Mouse (Mus musculus) midbrain, embryonic 16.5 days (tissue): ENCODE measurements around the gene E130309D02Rik. TPM values are rescaled to one million over a fixed set of nuclear protein-coding genes. Genes with fewer than 3 reads are reported as not detected.

Experiments used
- ATAC-seq: fragments of 200-750 bp; cut with Nextera tagmentation; 2 replicates; pipeline ENCODE4 v1.8.0; 2017; ENCODE audit warnings: moderate TSS enrichment
- H3K27ac ChIP-seq: fragments of 300-500 bp; sonication (generic); 2 replicates; pipeline ENCODE4 v1.5.1; 2014; ENCODE audit warnings: mild to moderate bottlenecking, low read length, mixed read lengths
- H3K27me3 ChIP-seq: fragments of 300-500 bp; sonication (generic); 2 replicates; pipeline ENCODE4 v1.6.1; 2014; ENCODE audit warnings: low read depth, low read length, mixed read lengths; ENCODE audit not compliant: control insufficient read depth, insufficient read depth
- H3K36me3 ChIP-seq: fragments of 300-500 bp; sonication (generic); 2 replicates; pipeline ENCODE4 v1.6.1; 2014; ENCODE audit warnings: mild to moderate bottlenecking, low read length, moderate library complexity, mixed read lengths; ENCODE audit not compliant: control insufficient read depth, insufficient read depth
- H3K4me1 ChIP-seq: fragments of 300-500 bp; sonication (generic); 2 replicates; pipeline ENCODE4 v1.6.1; 2014; ENCODE audit warnings: mild to moderate bottlenecking, low read length, mixed read lengths; ENCODE audit not compliant: control insufficient read depth, insufficient read depth
- H3K4me2 ChIP-seq: fragments of 300-500 bp; sonication (generic); 2 replicates; pipeline ENCODE4 v1.6.1; 2014; ENCODE audit warnings: mild to moderate bottlenecking, low read length, mixed read lengths
- H3K4me3 ChIP-seq: fragments of 300-500 bp; sonication (generic); 2 replicates; pipeline ENCODE4 v1.5.1; 2014; ENCODE audit warnings: low read depth, mild to moderate bottlenecking, low read length, moderate library complexity, mixed read lengths
- H3K9ac ChIP-seq: fragments of 300-500 bp; sonication (generic); 2 replicates; pipeline ENCODE4 v1.6.1; 2014; ENCODE audit warnings: low read depth, low read length, mixed read lengths
- H3K9me3 ChIP-seq: fragments of 300-500 bp; sonication (generic); replicated peaks from 2 replicates; pipeline ENCODE4 v1.6.1; 2014; ENCODE audit warnings: mild to moderate bottlenecking, low read length, mixed read lengths; ENCODE audit not compliant: control insufficient read depth, poor library complexity, severe bottlenecking
- WGBS: fragments of 180-500 bp; shearing (Covaris S2); extraction: QIAGEN DNeasy Blood & Tissue Kit; methylation state at CpG from one replicate; pipeline ENCODE4 v1.1.7; 2014; 5-methylcytosine and 5-hydroxymethylcytosine counted together
- polyA plus RNA-seq: library from polyadenylated mRNA; unstranded; fragments of >200 nt; fragmentation: Nextera tagmentation; extraction: Ambion mirVana; gene quantifications from 2 replicates; pipeline ENCODE4 v1.2.1, GENCODE M21; 2015

E130309D02Rik gene
- polyA plus RNA-seq, 1 experiment from 2014 or later, result 25.3 TPM

GRCm38 (mm10) chr5:143268985-143269362 lies 46.2 kb downstream of the E130309D02Rik start:
- H3K4me3 ChIP-seq, result peak overlapping the region; percentile 79
- no peaks in the 10 kb centered on the region for H3K9me3 ChIP-seq
- peak overlapping the region; percentile 63 for H3K4me2 ChIP-seq
- no peaks in the 10 kb centered on the region for H3K27me3 ChIP-seq
- H3K9ac ChIP-seq, result peak overlapping the region; percentile 83
- H3K27ac ChIP-seq, result peak overlapping the region; percentile 83
- peaks cover 2% of the 10 kb centered on the region; the same call in 1 of the 2 replicates for H3K36me3 ChIP-seq
- WGBS, result 22% methylated on average over 8 of the region's 8 CpGs
- ATAC-seq, result no peak; the same call in 1 of the 2 replicates
- peaks cover 27% of the 10 kb centered on the region for H3K4me1 ChIP-seq

- H3K27ac ChIP-seq, result no peak overlapping the region
- 80% methylated on average over 6 of the region's 6 CpGs for WGBS
- H3K27me3 ChIP-seq, result no peaks in the 10 kb centered on the region
- H3K9me3 ChIP-seq, result no peaks in the 10 kb centered on the region
- peaks cover 27% of the 10 kb centered on the region for H3K4me1 ChIP-seq
- H3K4me2 ChIP-seq, result no peak overlapping the region
- no peak overlapping the region for H3K9ac ChIP-seq
- peaks cover 16% of the 10 kb centered on the region for H3K36me3 ChIP-seq
- no peak for ATAC-seq
- no peak overlapping the region for H3K4me3 ChIP-seq
These were observed 48.4 kb downstream of the E130309D02Rik start for GRCm38 (mm10) chr5:143266794-143267193.

- H3K9ac ChIP-seq, result no peak overlapping the region
- H3K4me2 ChIP-seq, result no peak overlapping the region
- H3K36me3 ChIP-seq, result peaks cover 21% of the 10 kb centered on the region
- no peak for ATAC-seq
- H3K9me3 ChIP-seq, result no peaks in the 10 kb centered on the region
- peaks cover 17% of the 10 kb centered on the region for H3K4me1 ChIP-seq
- WGBS, result 61% methylated on average over 1 of the region's 1 CpGs
- H3K27ac ChIP-seq, result no peak overlapping the region
- no peak overlapping the region for H3K4me3 ChIP-seq
- H3K27me3 ChIP-seq, result no peaks in the 10 kb centered on the region
These were observed 49.8 kb downstream of the E130309D02Rik start for GRCm38 (mm10) chr5:143265409-143265808.

- 95% methylated on average over 10 of the region's 10 CpGs for WGBS
- Histone ChIP-seq H3K4me1 (peaks cover 16% of the 10 kb centered on the region), H3K36me3 (peaks cover 22% of the 10 kb centered on the region), H3K27me3 (no peaks in the 10 kb centered on the region), H3K27ac (no peak overlapping the region), H3K4me3 (no peak overlapping the region), H3K9me3 (no peaks in the 10 kb centered on the region), H3K4me2 (no peak overlapping the region), H3K9ac (no peak overlapping the region)
- no peak for ATAC-seq
These were observed 50.5 kb downstream of the E130309D02Rik start for GRCm38 (mm10) chr5:143264689-143265088.

GRCm38 (mm10) chr5:143261636-143262035 lies 53.5 kb downstream of the E130309D02Rik start:
- no peak overlapping the region for H3K27ac ChIP-seq
- H3K4me3 ChIP-seq, result no peak overlapping the region
- H3K4me1 ChIP-seq, result peaks cover 3% of the 10 kb centered on the region; the same call in 1 of the 2 replicates
- no peak for ATAC-seq
- 96% methylated on average over 8 of the region's 8 CpGs for WGBS
- no peak overlapping the region for H3K4me2 ChIP-seq
- no peaks in the 10 kb centered on the region for H3K9me3 ChIP-seq
- H3K27me3 ChIP-seq, result peaks cover 16% of the 10 kb centered on the region
- H3K9ac ChIP-seq, result no peak overlapping the region
- H3K36me3 ChIP-seq, result peaks cover 29% of the 10 kb centered on the region

- H3K4me2 ChIP-seq, result no peak overlapping the region
- 85% methylated on average over 5 of the region's 5 CpGs for WGBS
- H3K36me3 ChIP-seq, result peaks cover 42% of the 10 kb centered on the region
- H3K4me1 ChIP-seq, result peaks cover 14% of the 10 kb centered on the region
- H3K9me3 ChIP-seq, result no peaks in the 10 kb centered on the region; the same call in 1 of the 2 replicates
- peaks cover 28% of the 10 kb centered on the region for H3K27me3 ChIP-seq
- H3K9ac ChIP-seq, result no peak overlapping the region
- ATAC-seq, result no peak
- no peak overlapping the region for H3K4me3 ChIP-seq
- H3K27ac ChIP-seq, result no peak overlapping the region
These were observed 59.4 kb downstream of the E130309D02Rik start for GRCm38 (mm10) chr5:143255802-143256201.

- Histone ChIP-seq H3K36me3 (peaks cover 42% of the 10 kb centered on the region), H3K27me3 (peaks cover 28% of the 10 kb centered on the region), H3K4me1 (peaks cover 14% of the 10 kb centered on the region), H3K4me2 (no peak overlapping the region), H3K9ac (no peak overlapping the region), H3K4me3 (no peak overlapping the region), H3K27ac (no peak overlapping the region), H3K9me3 (no peaks in the 10 kb centered on the region; the same call in 1 of the 2 replicates)
- ATAC-seq, result no peak
- 31% methylated on average over 24 of the region's 24 CpGs for WGBS
These were observed 60.0 kb downstream of the E130309D02Rik start for GRCm38 (mm10) chr5:143255131-143255519.

- Histone ChIP-seq H3K4me3 (no peak overlapping the region), H3K27me3 (peaks cover 28% of the 10 kb centered on the region), H3K4me2 (no peak overlapping the region), H3K27ac (no peak overlapping the region), H3K9me3 (no peaks in the 10 kb centered on the region; the same call in 1 of the 2 replicates), H3K9ac (0 out of 2 replicates have a peak overlapping the region, but pooled peaks have one; percentile 50), H3K36me3 (peaks cover 45% of the 10 kb centered on the region), H3K4me1 (peaks cover 14% of the 10 kb centered on the region)
- WGBS, result 18% methylated on average over 66 of the region's 66 CpGs
- no peak for ATAC-seq
These were observed 60.6 kb downstream of the E130309D02Rik start for GRCm38 (mm10) chr5:143254487-143255130.

- Histone ChIP-seq H3K27ac (no peak overlapping the region), H3K27me3 (peaks cover 28% of the 10 kb centered on the region), H3K36me3 (peaks cover 46% of the 10 kb centered on the region), H3K9me3 (no peaks in the 10 kb centered on the region; the same call in 1 of the 2 replicates), H3K4me2 (peak overlapping the region; percentile 46), H3K9ac (peak overlapping the region; percentile 50; the same call in 1 of the 2 replicates), H3K4me1 (peaks cover 14% of the 10 kb centered on the region), H3K4me3 (peak overlapping the region; percentile 18)
- 6% methylated on average over 78 of the region's 81 CpGs for WGBS
- ATAC-seq, result no peak
These were observed 61.2 kb downstream of the E130309D02Rik start for GRCm38 (mm10) chr5:143253881-143254486.
